Mouse (Mus musculus): Measurements from ENCODE around the gene Lmod3. TPM values are rescaled to one million over a fixed set of nuclear protein-coding genes. Genes with fewer than 3 reads are reported as not detected.
A peak's percentile ranks its signal among the peaks of the same experiment; 100 is the strongest.

The Lmod3 gene
- 55.6 TPM for polyA plus RNA-seq (2012; fragmentation: generic; extraction: Trizol)

DNA sequence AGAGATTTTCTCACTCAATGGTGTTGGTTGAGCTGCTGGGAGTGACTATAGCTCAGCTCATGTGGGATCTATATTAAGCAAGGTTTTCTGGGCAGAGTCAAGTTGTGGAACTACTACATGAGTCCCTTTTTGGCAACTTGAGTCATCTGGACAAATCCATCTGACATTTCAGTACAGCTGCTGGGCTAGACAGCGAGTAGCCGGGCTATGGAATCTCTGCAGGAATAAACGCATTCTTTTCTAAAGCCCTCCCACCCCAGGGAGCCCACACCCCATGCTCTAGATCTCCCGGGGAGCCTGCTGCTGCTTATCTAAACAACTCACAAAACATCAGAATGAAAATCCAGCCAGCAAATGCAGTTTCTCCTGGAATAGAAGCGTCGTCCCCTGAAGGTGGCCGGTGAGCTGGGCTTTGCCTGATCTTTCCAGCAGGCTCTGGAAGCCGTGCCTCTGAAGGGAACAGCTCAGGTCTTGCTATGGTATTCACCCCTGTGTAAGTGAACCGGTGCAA lies at the start of gene Lmod3:
Gene Lmod3 (minus strand): TSS at position 49 of the 511 bp plus-strand sequence.
- H3K36me3 ChIP-seq (ENCODE audit: control insufficient read depth, insufficient read depth): no peaks in the 10 kb centered on the region
- peak within 1 kb of the TSS; percentile 29 for H3K4me3 ChIP-seq
- no peak within 1 kb of the TSS for H3ac ChIP-seq (ENCODE audit: control insufficient read depth, insufficient read length)
- H3K27me3 ChIP-seq (ENCODE audit: control insufficient read depth, insufficient read depth, insufficient read length): no peaks in the 10 kb centered on the region
- no peaks in the 10 kb centered on the region for H3K79me2 ChIP-seq (ENCODE audit: control insufficient read depth, insufficient read depth)
- peak within 1 kb of the TSS; percentile 68 for H3K4me2 ChIP-seq (ENCODE audit: low read depth)
- peak; percentile 59 for TF ChIP-seq TCF12 (IDR thresholded peaks at IDR 0.05; ENCODE audit: insufficient read depth, poor library complexity, severe bottlenecking)
- TF ChIP-seq CEBPB (IDR thresholded peaks at IDR 0.05; ENCODE audit: insufficient read depth, poor library complexity, severe bottlenecking): 0 out of 2 replicates have a peak, but pooled peaks have one; percentile 10
- TF ChIP-seq POLR2AphosphoS2 (IDR thresholded peaks at IDR 0.05; ENCODE audit: insufficient read length, low read depth): no peak
- TF ChIP-seq USF1 (IDR thresholded peaks at IDR 0.05; ENCODE audit: low read depth): no peak
- no peak for TF ChIP-seq REST (IDR thresholded peaks at IDR 0.05; ENCODE audit: insufficient read depth, insufficient read length)
- peak; percentile 60 to 85 (median 83) for TF ChIP-seq MYOD1 (IDR thresholded peaks at IDR 0.05; ENCODE audit: control insufficient read depth in 1 of 3, insufficient read length in 2 of 3, low read depth in 2 of 3)
- TF ChIP-seq SRF (IDR thresholded peaks at IDR 0.05; ENCODE audit: control insufficient read depth, insufficient read length, low read depth): peak; percentile 43
- TF ChIP-seq MYOG (IDR thresholded peaks at IDR 0.05; ENCODE audit: control insufficient read depth in 1 of 3, insufficient read depth in 1 of 3, insufficient read length in 2 of 3, low read depth in 2 of 3): peak in 1 of 3 experiments; percentile 28

DNA sequence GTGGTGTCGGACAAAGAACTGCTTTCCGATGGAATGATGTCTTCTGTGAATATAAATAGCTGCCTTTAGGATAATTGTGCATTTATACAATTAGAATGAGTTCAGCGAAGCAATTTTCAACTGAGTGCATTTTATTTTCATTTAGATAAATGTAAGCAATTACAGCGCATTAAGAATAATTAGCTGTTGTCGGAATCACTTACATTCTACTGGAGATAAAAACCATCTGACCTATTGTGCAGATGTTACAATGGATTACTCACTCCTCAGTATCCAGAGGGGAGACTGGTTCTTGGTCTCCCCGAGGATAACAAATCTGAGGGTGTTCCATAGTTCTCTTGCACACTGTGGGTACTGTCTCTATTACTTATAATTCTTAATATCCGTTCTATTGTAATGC lies 49.7 kb upstream of the Lmod3 start:
- no peaks in the 10 kb centered on the region for H3K79me2 ChIP-seq (ENCODE audit: control insufficient read depth, insufficient read depth)
- TF ChIP-seq E2F4 (IDR thresholded peaks at IDR 0.05; ENCODE audit: insufficient read depth) (no peak), SRF (IDR thresholded peaks at IDR 0.05; ENCODE audit: control insufficient read depth, insufficient read length, low read depth) (no peak), CEBPB (IDR thresholded peaks at IDR 0.05; ENCODE audit: insufficient read depth, poor library complexity, severe bottlenecking) (no peak), MYOD1 (IDR thresholded peaks at IDR 0.05; ENCODE audit: control insufficient read depth in 1 of 3, insufficient read length in 2 of 3, low read depth in 2 of 3) (no peak), MYOG (IDR thresholded peaks at IDR 0.05; ENCODE audit: control insufficient read depth in 1 of 3, insufficient read depth in 1 of 3, insufficient read length in 2 of 3, low read depth in 2 of 3) (no peak), POLR2A (IDR thresholded peaks at IDR 0.05; ENCODE audit: insufficient read length, low read depth) (no peak), USF1 (IDR thresholded peaks at IDR 0.05; ENCODE audit: low read depth) (no peak), MAX (IDR thresholded peaks at IDR 0.05; ENCODE audit: low read depth) (no peak), TCF3 (IDR thresholded peaks at IDR 0.05; ENCODE audit: insufficient read length, low read depth) (no peak), TCF12 (IDR thresholded peaks at IDR 0.05; ENCODE audit: insufficient read depth, poor library complexity, severe bottlenecking) (no peak), REST (IDR thresholded peaks at IDR 0.05; ENCODE audit: insufficient read depth, insufficient read length) (no peak), POLR2AphosphoS2 (IDR thresholded peaks at IDR 0.05; ENCODE audit: insufficient read length, low read depth) (no peak)
- no peak overlapping the region for H3K4me2 ChIP-seq (ENCODE audit: low read depth)
- no peaks in the 10 kb centered on the region for H3K36me3 ChIP-seq (ENCODE audit: control insufficient read depth, insufficient read depth)
- no peak overlapping the region for H3ac ChIP-seq (ENCODE audit: control insufficient read depth, insufficient read length)
- no peak overlapping the region for H3K4me3 ChIP-seq
- peaks cover 4% of the 10 kb centered on the region for H3K27me3 ChIP-seq (ENCODE audit: control insufficient read depth, insufficient read depth, insufficient read length)

DNA sequence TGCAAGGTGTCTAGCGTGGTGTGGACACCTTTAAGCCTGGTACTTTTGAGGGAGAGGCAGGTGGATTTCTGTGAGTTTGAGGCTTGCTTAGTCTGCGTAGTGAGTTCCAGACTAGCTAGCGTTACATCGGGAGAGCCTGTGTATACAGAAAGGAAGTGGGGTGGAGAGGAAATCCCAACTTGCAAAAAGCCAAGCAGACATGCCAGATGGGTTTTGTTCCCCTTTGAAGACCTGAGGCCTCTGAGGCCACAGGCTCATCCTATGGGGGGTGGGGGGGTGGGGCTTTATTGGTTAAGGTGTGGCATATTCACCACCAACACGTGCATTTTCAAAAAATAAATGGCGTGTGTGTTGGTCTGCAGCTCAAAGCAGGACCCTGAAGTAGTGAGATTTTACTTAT lies 48.1 kb upstream of the Lmod3 start:
- Histone ChIP-seq H3K27me3 (ENCODE audit: control insufficient read depth, insufficient read depth, insufficient read length) (peaks cover 4% of the 10 kb centered on the region), H3K36me3 (ENCODE audit: control insufficient read depth, insufficient read depth) (no peaks in the 10 kb centered on the region), H3K4me2 (ENCODE audit: low read depth) (no peak overlapping the region), H3K79me2 (ENCODE audit: control insufficient read depth, insufficient read depth) (no peaks in the 10 kb centered on the region), H3ac (ENCODE audit: control insufficient read depth, insufficient read length) (no peak overlapping the region), H3K4me3 (no peak overlapping the region)
- TF ChIP-seq MYOG (IDR thresholded peaks at IDR 0.05; ENCODE audit: control insufficient read depth in 1 of 3, insufficient read depth in 1 of 3, insufficient read length in 2 of 3, low read depth in 2 of 3) (no peak), REST (IDR thresholded peaks at IDR 0.05; ENCODE audit: insufficient read depth, insufficient read length) (no peak), SRF (IDR thresholded peaks at IDR 0.05; ENCODE audit: control insufficient read depth, insufficient read length, low read depth) (no peak), TCF12 (IDR thresholded peaks at IDR 0.05; ENCODE audit: insufficient read depth, poor library complexity, severe bottlenecking) (no peak), E2F4 (IDR thresholded peaks at IDR 0.05; ENCODE audit: insufficient read depth) (no peak), CEBPB (IDR thresholded peaks at IDR 0.05; ENCODE audit: insufficient read depth, poor library complexity, severe bottlenecking) (no peak), USF1 (IDR thresholded peaks at IDR 0.05; ENCODE audit: low read depth) (no peak), MYOD1 (IDR thresholded peaks at IDR 0.05; ENCODE audit: control insufficient read depth in 1 of 3, insufficient read length in 2 of 3, low read depth in 2 of 3) (no peak), POLR2AphosphoS2 (IDR thresholded peaks at IDR 0.05; ENCODE audit: insufficient read length, low read depth) (no peak), MAX (IDR thresholded peaks at IDR 0.05; ENCODE audit: low read depth) (no peak), POLR2A (IDR thresholded peaks at IDR 0.05; ENCODE audit: insufficient read length, low read depth) (no peak), TCF3 (IDR thresholded peaks at IDR 0.05; ENCODE audit: insufficient read length, low read depth) (no peak)

DNA sequence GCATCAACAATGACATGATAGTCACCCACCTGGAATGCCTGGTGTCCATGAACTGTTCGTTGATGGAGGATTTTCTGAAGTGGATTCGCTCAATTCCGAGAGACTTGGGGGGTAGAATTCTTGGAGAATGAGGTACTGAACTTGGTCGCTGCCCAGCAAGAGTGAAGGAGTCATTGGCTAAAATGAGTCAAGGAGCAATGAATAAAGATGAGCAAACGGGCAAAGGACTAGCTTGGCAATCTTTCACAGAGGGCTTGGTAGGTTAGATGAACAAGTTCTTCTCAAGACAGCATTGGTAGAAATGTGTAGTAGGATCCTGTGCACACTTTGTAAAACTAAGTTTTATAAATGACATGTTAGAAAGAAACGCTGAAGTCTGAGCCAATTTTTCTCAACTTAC lies 47.6 kb upstream of the Lmod3 start:
- no peak overlapping the region for H3ac ChIP-seq (ENCODE audit: control insufficient read depth, insufficient read length)
- H3K36me3 ChIP-seq (ENCODE audit: control insufficient read depth, insufficient read depth): no peaks in the 10 kb centered on the region
- H3K27me3 ChIP-seq (ENCODE audit: control insufficient read depth, insufficient read depth, insufficient read length): peaks cover 4% of the 10 kb centered on the region
- no peak overlapping the region for H3K4me3 ChIP-seq
- no peaks in the 10 kb centered on the region for H3K79me2 ChIP-seq (ENCODE audit: control insufficient read depth, insufficient read depth)
- no peak overlapping the region for H3K4me2 ChIP-seq (ENCODE audit: low read depth)
- TF ChIP-seq POLR2AphosphoS2 (IDR thresholded peaks at IDR 0.05; ENCODE audit: insufficient read length, low read depth) (no peak), TCF12 (IDR thresholded peaks at IDR 0.05; ENCODE audit: insufficient read depth, poor library complexity, severe bottlenecking) (no peak), MYOD1 (IDR thresholded peaks at IDR 0.05; ENCODE audit: control insufficient read depth in 1 of 3, insufficient read length in 2 of 3, low read depth in 2 of 3) (no peak), CEBPB (IDR thresholded peaks at IDR 0.05; ENCODE audit: insufficient read depth, poor library complexity, severe bottlenecking) (no peak), REST (IDR thresholded peaks at IDR 0.05; ENCODE audit: insufficient read depth, insufficient read length) (no peak), POLR2A (IDR thresholded peaks at IDR 0.05; ENCODE audit: insufficient read length, low read depth) (no peak), USF1 (IDR thresholded peaks at IDR 0.05; ENCODE audit: low read depth) (no peak), SRF (IDR thresholded peaks at IDR 0.05; ENCODE audit: control insufficient read depth, insufficient read length, low read depth) (no peak)
